Mouse (Mus musculus) CH12.LX (cell line): ENCODE measurements around the gene Baat. TPM values are rescaled to one million over a fixed set of nuclear protein-coding genes. Genes with fewer than 3 reads are reported as not detected.

ENCODE experiments used
- DNase-seq: peaks from one replicate; pipeline ENCODE4 v3.0.0-alpha.2; 2013; ENCODE audit errors: extremely low read depth
- H3K27ac ChIP-seq: 2 replicates; pipeline ENCODE4 v1.5.1; 2012; ENCODE audit warnings: low read depth, mild to moderate bottlenecking, control low read depth, moderate library complexity; ENCODE audit not compliant: insufficient read depth
- H3K27me3 ChIP-seq: replicated peaks from 2 replicates; pipeline ENCODE3; 2012; ENCODE audit warnings: inconsistent platforms
- H3K36me3 ChIP-seq, 2 experiments: replicated peaks in 1 of 2; 2 replicates each; pipeline versions ENCODE3 to v1.6.1; 2012; ENCODE audit warnings: inconsistent platforms in 1 of 2, low read length in 1 of 2, mild to moderate bottlenecking in 1 of 2, mixed read lengths in 1 of 2, moderate library complexity in 1 of 2; ENCODE audit not compliant: control insufficient read depth in 1 of 2, insufficient read depth in 1 of 2
- H3K4me1 ChIP-seq, 2 experiments: 2 replicates each; pipeline ENCODE4 v1.6.1; 2012; ENCODE audit warnings: inconsistent platforms in 1 of 2, moderate library complexity in 1 of 2; ENCODE audit not compliant: insufficient read depth in 2 of 2, control insufficient read depth in 1 of 2
- H3K4me2 ChIP-seq: 2 replicates; pipeline ENCODE4 v1.6.1; 2012; ENCODE audit warnings: low read depth, mild to moderate bottlenecking, control low read depth; ENCODE audit not compliant: poor library complexity, insufficient read depth, severe bottlenecking
- H3K4me3 ChIP-seq, 3 experiments: fragments of 150-350 bp in 1 of 3; sonication (generic) in 1 of 3; replicated peaks in 1 of 3; 2 replicates each; pipeline versions ENCODE3 to v1.5.1; 2011 to 2012; ENCODE audit warnings: low read depth in 2 of 3, low read length in 2 of 3, mild to moderate bottlenecking in 2 of 3, moderate library complexity in 2 of 3, control low read depth in 1 of 3, improper control_type of control experiment in 1 of 3, inconsistent platforms in 1 of 3, mixed read lengths in 1 of 3; ENCODE audit not compliant: poor library complexity in 1 of 3
- H3K79me2 ChIP-seq: replicated peaks from 2 replicates; pipeline ENCODE4 v1.6.1; 2012; ENCODE audit warnings: mild to moderate bottlenecking, moderate library complexity; ENCODE audit not compliant: control insufficient read depth, poor library complexity, insufficient read depth, severe bottlenecking; ENCODE audit errors: extremely low read depth
- H3K9ac ChIP-seq: 2 replicates; pipeline ENCODE4 v1.6.1; 2012; ENCODE audit warnings: low read depth, mild to moderate bottlenecking, control low read depth, moderate library complexity; ENCODE audit not compliant: insufficient read depth
- H3K9me3 ChIP-seq: replicated peaks from 2 replicates; pipeline ENCODE3; 2012; ENCODE audit warnings: low read length, inconsistent platforms, mixed read lengths
- CHD1 ChIP-seq: IDR thresholded peaks from 2 replicates; pipeline ENCODE4 v1.6.1; 2012; ENCODE audit warnings: low read depth, low read length, improper control_type of control experiment, inconsistent platforms
- CTCF ChIP-seq, 2 experiments: IDR thresholded peaks in 1 of 2; conservative IDR thresholded peaks in 1 of 2; 2 replicates each; pipeline ENCODE4 v1.5.1; 2011 to 2012; ENCODE audit warnings: low read depth in 2 of 2, low read length in 2 of 2, improper control_type of control experiment in 1 of 2, inconsistent platforms in 1 of 2, mild to moderate bottlenecking in 1 of 2, moderate library complexity in 1 of 2
- E2F4 ChIP-seq: IDR thresholded peaks from 2 replicates; pipeline ENCODE4 v1.6.1; 2011; ENCODE audit warnings: low read depth, low read length, improper control_type of control experiment; ENCODE audit not compliant: insufficient replicate concordance
- ELF1 ChIP-seq: IDR thresholded peaks from 2 replicates; pipeline ENCODE4 v1.6.1; 2014; ENCODE audit warnings: low read depth, mild to moderate bottlenecking, inconsistent platforms, low read length, improper control_type of control experiment
- EP300 ChIP-seq: IDR thresholded peaks from 2 replicates; pipeline ENCODE4 v1.6.1; 2011; ENCODE audit warnings: low read length, improper control_type of control experiment
- ETS1 ChIP-seq: conservative IDR thresholded peaks from 2 replicates; pipeline ENCODE4 v1.6.1; 2012; ENCODE audit warnings: low read depth, mild to moderate bottlenecking, inconsistent platforms, low read length, improper control_type of control experiment, moderate library complexity
- GABPA ChIP-seq: IDR thresholded peaks from 2 replicates; pipeline ENCODE4 v1.6.1; 2012; ENCODE audit warnings: low read depth, low read length, improper control_type of control experiment, inconsistent platforms; ENCODE audit not compliant: insufficient replicate concordance
- IRF4 ChIP-seq: IDR thresholded peaks from 2 replicates; pipeline ENCODE4 v1.6.1; 2014; ENCODE audit warnings: low read depth, mild to moderate bottlenecking, inconsistent platforms, low read length, improper control_type of control experiment
- JUND ChIP-seq: conservative IDR thresholded peaks from 2 replicates; pipeline ENCODE4 v1.6.1; 2011; ENCODE audit warnings: low read depth, low read length, improper control_type of control experiment
- MAFK ChIP-seq: IDR thresholded peaks from 2 replicates; pipeline ENCODE4 v1.6.1; 2011; ENCODE audit warnings: low read length, improper control_type of control experiment; ENCODE audit not compliant: insufficient replicate concordance
- MAX ChIP-seq: IDR thresholded peaks from 2 replicates; pipeline ENCODE4 v1.6.1; 2011; ENCODE audit warnings: low read length, improper control_type of control experiment
- MAZ ChIP-seq: IDR thresholded peaks from 2 replicates; pipeline ENCODE4 v1.6.1; 2012; ENCODE audit warnings: low read depth, mild to moderate bottlenecking, inconsistent platforms, low read length, improper control_type of control experiment, moderate library complexity
- MEF2A ChIP-seq: IDR thresholded peaks from 2 replicates; pipeline ENCODE4 v1.6.1; 2014; ENCODE audit warnings: low read depth, mild to moderate bottlenecking, inconsistent platforms, low read length, improper control_type of control experiment, borderline replicate concordance
- MYC ChIP-seq: IDR thresholded peaks from 2 replicates; pipeline ENCODE4 v1.6.1; 2011; ENCODE audit warnings: low read depth, mild to moderate bottlenecking, improper control_type of control experiment, low read length
- PAX5 ChIP-seq: IDR thresholded peaks from 2 replicates; pipeline ENCODE4 v1.6.1; 2012; ENCODE audit warnings: low read length, inconsistent platforms, mixed read lengths
- POLR2A ChIP-seq: IDR thresholded peaks from 2 replicates; pipeline ENCODE4 v1.6.1; 2011; ENCODE audit warnings: low read depth, mild to moderate bottlenecking, improper control_type of control experiment, low read length
- POLR2AphosphoS2 ChIP-seq: IDR thresholded peaks from 2 replicates; pipeline ENCODE4 v1.6.1; 2011; ENCODE audit warnings: low read depth, low read length, improper control_type of control experiment
- RAD21 ChIP-seq: IDR thresholded peaks from 2 replicates; pipeline ENCODE4 v1.6.1; 2011; ENCODE audit warnings: low read depth, mild to moderate bottlenecking, low read length, improper control_type of control experiment, moderate library complexity
- SIN3A ChIP-seq: IDR thresholded peaks from 2 replicates; pipeline ENCODE4 v1.6.1; 2012; ENCODE audit warnings: low read length, improper control_type of control experiment, inconsistent platforms
- TBP ChIP-seq: conservative IDR thresholded peaks from 2 replicates; pipeline ENCODE4 v1.6.1; 2011; ENCODE audit warnings: low read depth, low read length, improper control_type of control experiment
- TCF12 ChIP-seq: IDR thresholded peaks from 2 replicates; pipeline ENCODE4 v1.6.1; 2014; ENCODE audit warnings: low read depth, mild to moderate bottlenecking, inconsistent platforms, low read length, improper control_type of control experiment
- USF1 ChIP-seq: IDR thresholded peaks from 2 replicates; pipeline ENCODE4 v1.6.1; 2014; ENCODE audit warnings: low read depth, mild to moderate bottlenecking, inconsistent platforms, low read length, improper control_type of control experiment
- USF2 ChIP-seq: conservative IDR thresholded peaks from 2 replicates; pipeline ENCODE4 v1.6.1; 2011; ENCODE audit warnings: low read depth, low read length, improper control_type of control experiment
- ZC3H11A ChIP-seq: IDR thresholded peaks from 2 replicates; pipeline ENCODE4 v1.6.1; 2012; ENCODE audit warnings: low read depth, mild to moderate bottlenecking, inconsistent platforms, low read length, improper control_type of control experiment
- ZKSCAN1 ChIP-seq: IDR thresholded peaks from 2 replicates; pipeline ENCODE4 v1.6.1; 2012; ENCODE audit warnings: low read depth, inconsistent platforms, low read length, improper control_type of control experiment, borderline replicate concordance
- ZMIZ1 ChIP-seq: IDR thresholded peaks from 2 replicates; pipeline ENCODE4 v1.6.1; 2012; ENCODE audit warnings: low read depth, mild to moderate bottlenecking, inconsistent platforms, low read length, improper control_type of control experiment
- ZNF384 ChIP-seq: IDR thresholded peaks from 2 replicates; pipeline ENCODE4 v1.6.1; 2012; ENCODE audit warnings: low read depth, low read length, improper control_type of control experiment, inconsistent platforms
- dilution Hi-C: fragments of 300-500 bp; cut with MboI; formaldehyde crosslinking; loops from 2 replicates; pipeline ENCODE4 v1.14.3; 2020; ENCODE audit warnings: low sequenced_read_pairs; ENCODE audit not compliant: extremely low pct_unique_long_range_greater_than_20kb, extremely low pct_ligation_motif_present
- in situ Hi-C: fragments of 300-500 bp; cut with MboI; formaldehyde crosslinking; loops from 3 replicates; pipeline ENCODE4 v1.14.3; 2019; ENCODE audit warnings: low sequenced_read_pairs, low pct_ligation_motif_present, low pct_unique_long_range_greater_than_20kb, mixed read lengths
- polyA plus RNA-seq: library from polyadenylated mRNA; unstranded; fragments of >175 nt; gene quantifications from 2 replicates; pipeline ENCODE4 v1.2.1, GENCODE M21; 2012; ENCODE audit warnings: low read depth; ENCODE audit not compliant: insufficient read length
- total RNA-seq, 2 experiments: library from RNA; depleted of rRNA; stranded (reverse); fragments of 300-350 nt in 1 of 2; fragments of >200 nt in 1 of 2; gene quantifications; 2 replicates each; pipeline ENCODE4 v1.2.3; 2012 to 2014

Gene Baat
- total and polyA plus RNA-seq, 3 experiments: 0.04 to 0.19 TPM; not detected in 1

- Histone ChIP-seq H3K9ac (no peak overlapping the region), H3K36me3 (no peaks in the 10 kb centered on the region), H3K79me2 (no peaks in the 10 kb centered on the region), H3K4me1 (no peaks in the 10 kb centered on the region), H3K9me3 (no peaks in the 10 kb centered on the region), H3K4me3 (no peak overlapping the region), H3K27me3 (no peaks in the 10 kb centered on the region), H3K4me2 (no peak overlapping the region), H3K27ac (no peak overlapping the region)
- in situ Hi-C loops (no loop called here), dilution Hi-C loops (no loop called here)
- no peak for TF ChIP-seq ZNF384
- no peak for TF ChIP-seq CHD1
- no peak for TF ChIP-seq RAD21
- TF ChIP-seq E2F4: no peak
- no peak for TF ChIP-seq USF1
- no peak for TF ChIP-seq ZMIZ1
- no peak for TF ChIP-seq POLR2AphosphoS2
- no peak for TF ChIP-seq MEF2A
- TF ChIP-seq MAFK: no peak
- no peak for TF ChIP-seq ELF1
- no peak for TF ChIP-seq MYC
- TF ChIP-seq PAX5: no peak
- no peak for TF ChIP-seq MAX
- TF ChIP-seq TBP: no peak
- no peak for TF ChIP-seq GABPA
- TF ChIP-seq POLR2A: no peak
- TF ChIP-seq ETS1: no peak
- no peak for TF ChIP-seq MAZ
- DNase-seq: no peak
Measured at GRCm38 (mm10) chr4:49546873-49547543, 40.7 kb upstream of the Baat start.

- H3K79me2 ChIP-seq: no peaks in the 10 kb centered on the region
- H3K4me2 ChIP-seq: no peak overlapping the region
- no peak for TF ChIP-seq USF2
- TF ChIP-seq POLR2A: no peak
- TF ChIP-seq ZMIZ1: no peak
- TF ChIP-seq ZKSCAN1: no peak
- no peak for TF ChIP-seq CHD1
- no peak for TF ChIP-seq EP300
- no peak for TF ChIP-seq ETS1
- no peak for TF ChIP-seq E2F4
- no peak for TF ChIP-seq MAZ
- TF ChIP-seq TCF12: no peak
- no peak for TF ChIP-seq ZC3H11A
- no peak for TF ChIP-seq ELF1
- TF ChIP-seq IRF4: no peak
- TF ChIP-seq MEF2A: no peak
- no peak for TF ChIP-seq JUND
- TF ChIP-seq RAD21: no peak
- no peak for TF ChIP-seq MYC
- TF ChIP-seq CTCF (conservative IDR thresholded peaks at IDR 0.05 in 1 of 2, IDR thresholded peaks at IDR 0.05 in 1 of 2; ENCODE audit: low read depth in 2 of 2, low read length in 2 of 2): no peak
- TF ChIP-seq MAX: no peak
- no peak for TF ChIP-seq SIN3A
- in situ Hi-C loops: no loop called here
- H3K27me3 ChIP-seq: no peaks in the 10 kb centered on the region
- no peaks in the 10 kb centered on the region for H3K9me3 ChIP-seq
- no peak overlapping the region for H3K27ac ChIP-seq
- no peak overlapping the region for H3K9ac ChIP-seq
- no peak overlapping the region for H3K4me3 ChIP-seq
- dilution Hi-C loops: no loop called here
- no peak for DNase-seq
- H3K4me1 ChIP-seq: no peaks in the 10 kb centered on the region
- H3K36me3 ChIP-seq: no peaks in the 10 kb centered on the region
Measured at GRCm38 (mm10) chr4:49546026-49546425, 39.7 kb upstream of the Baat start.
